Mouse (Mus musculus): ENCODE measurements around the gene Ghr. TPM values are rescaled to one million over a fixed set of nuclear protein-coding genes. Genes with fewer than 3 reads are reported as not detected.

Ghr gene
- polyA plus RNA-seq, 1 experiment from 2014 or later: 8.8 TPM

- no peaks in the 10 kb centered on the region for H3K36me3 ChIP-seq
- no peak overlapping the region for H3K27ac ChIP-seq
- H3K27me3 ChIP-seq: no peaks in the 10 kb centered on the region
- no peak for ATAC-seq
- no peaks in the 10 kb centered on the region for H3K4me1 ChIP-seq (replicated peaks)
- no peak overlapping the region for H3K4me3 ChIP-seq (replicated peaks)
- WGBS: 89% methylated on average over 3 of the region's 3 CpGs
- H3K9me3 ChIP-seq: no peaks in the 10 kb centered on the region
- no peak overlapping the region for H3K4me2 ChIP-seq (replicated peaks)
- H3K9ac ChIP-seq (replicated peaks): no peak overlapping the region
Measured at GRCm38 (mm10) chr15:3483451-3483850, 99.8 kb downstream of the Ghr start.

- Histone ChIP-seq H3K36me3 (no peaks in the 10 kb centered on the region), H3K4me1 (replicated peaks) (no peaks in the 10 kb centered on the region), H3K27ac (no peak overlapping the region), H3K9ac (replicated peaks) (no peak overlapping the region), H3K4me2 (replicated peaks) (no peak overlapping the region), H3K4me3 (replicated peaks) (no peak overlapping the region), H3K27me3 (no peaks in the 10 kb centered on the region), H3K9me3 (no peaks in the 10 kb centered on the region)
- 90% methylated on average over 4 of the region's 4 CpGs for WGBS
- ATAC-seq: no peak
Measured at GRCm38 (mm10) chr15:3469230-3469629, 114.1 kb downstream of the Ghr start.

GRCm38 (mm10) chr15:3466608-3467007 lies 116.7 kb downstream of the Ghr start:
- no peak overlapping the region for H3K4me3 ChIP-seq (replicated peaks)
- no peaks in the 10 kb centered on the region for H3K27me3 ChIP-seq
- H3K36me3 ChIP-seq: no peaks in the 10 kb centered on the region
- no peak overlapping the region for H3K9ac ChIP-seq (replicated peaks)
- H3K9me3 ChIP-seq: no peaks in the 10 kb centered on the region
- no peak overlapping the region for H3K4me2 ChIP-seq (replicated peaks)
- no peaks in the 10 kb centered on the region for H3K4me1 ChIP-seq (replicated peaks)
- no peak overlapping the region for H3K27ac ChIP-seq
- 89% methylated on average over 4 of the region's 4 CpGs for WGBS
- ATAC-seq: no peak

GRCm38 (mm10) chr15:3464754-3465153 lies 118.5 kb downstream of the Ghr start:
- no peaks in the 10 kb centered on the region for H3K9me3 ChIP-seq
- no peak overlapping the region for H3K9ac ChIP-seq (replicated peaks)
- no peaks in the 10 kb centered on the region for H3K4me1 ChIP-seq (replicated peaks)
- H3K4me2 ChIP-seq (replicated peaks): no peak overlapping the region
- 86% methylated on average over 4 of the region's 4 CpGs for WGBS
- H3K27ac ChIP-seq: no peak overlapping the region
- no peaks in the 10 kb centered on the region for H3K27me3 ChIP-seq
- no peaks in the 10 kb centered on the region for H3K36me3 ChIP-seq
- no peak overlapping the region for H3K4me3 ChIP-seq (replicated peaks)
- no peak for ATAC-seq

- Histone ChIP-seq H3K4me3 (replicated peaks) (no peak overlapping the region), H3K9me3 (no peaks in the 10 kb centered on the region), H3K36me3 (no peaks in the 10 kb centered on the region), H3K27me3 (no peaks in the 10 kb centered on the region), H3K4me1 (replicated peaks) (no peaks in the 10 kb centered on the region), H3K4me2 (replicated peaks) (no peak overlapping the region), H3K27ac (no peak overlapping the region), H3K9ac (replicated peaks) (no peak overlapping the region)
- no peak for ATAC-seq
- 77% methylated on average over 4 of the region's 4 CpGs for WGBS
Measured at GRCm38 (mm10) chr15:3456543-3456942, 126.7 kb downstream of the Ghr start.

- Histone ChIP-seq H3K9me3 (no peaks in the 10 kb centered on the region), H3K9ac (replicated peaks) (no peak overlapping the region), H3K27ac (no peak overlapping the region), H3K4me2 (replicated peaks) (no peak overlapping the region), H3K4me3 (replicated peaks) (no peak overlapping the region), H3K36me3 (no peaks in the 10 kb centered on the region), H3K27me3 (no peaks in the 10 kb centered on the region), H3K4me1 (replicated peaks) (no peaks in the 10 kb centered on the region)
- no peak for ATAC-seq
Measured at GRCm38 (mm10) chr15:3455572-3455971, 127.7 kb downstream of the Ghr start.

GRCm38 (mm10) chr15:3452080-3452752 lies 131.1 kb downstream of the Ghr start:
- H3K4me2 ChIP-seq (replicated peaks): no peak overlapping the region
- no peaks in the 10 kb centered on the region for H3K4me1 ChIP-seq (replicated peaks)
- H3K27ac ChIP-seq: no peak overlapping the region
- no peaks in the 10 kb centered on the region for H3K27me3 ChIP-seq
- H3K9me3 ChIP-seq: no peaks in the 10 kb centered on the region
- H3K4me3 ChIP-seq (replicated peaks): no peak overlapping the region
- ATAC-seq: no peak
- WGBS: 79% methylated on average over 5 of the region's 5 CpGs
- no peak overlapping the region for H3K9ac ChIP-seq (replicated peaks)
- no peaks in the 10 kb centered on the region for H3K36me3 ChIP-seq

GRCm38 (mm10) chr15:3449564-3449963 lies 133.7 kb downstream of the Ghr start:
- Histone ChIP-seq H3K4me2 (replicated peaks) (no peak overlapping the region), H3K9me3 (no peaks in the 10 kb centered on the region), H3K4me1 (replicated peaks) (no peaks in the 10 kb centered on the region), H3K4me3 (replicated peaks) (no peak overlapping the region), H3K36me3 (no peaks in the 10 kb centered on the region), H3K27ac (no peak overlapping the region), H3K9ac (replicated peaks) (no peak overlapping the region), H3K27me3 (no peaks in the 10 kb centered on the region)
- WGBS: 75% methylated on average over 2 of the region's 2 CpGs
- ATAC-seq: no peak

GRCm38 (mm10) chr15:3445285-3445909 lies 137.9 kb downstream of the Ghr start:
- Histone ChIP-seq H3K27me3 (no peaks in the 10 kb centered on the region), H3K4me2 (replicated peaks) (no peak overlapping the region), H3K36me3 (no peaks in the 10 kb centered on the region), H3K27ac (no peak overlapping the region), H3K9ac (replicated peaks) (no peak overlapping the region), H3K4me3 (replicated peaks) (no peak overlapping the region), H3K9me3 (no peaks in the 10 kb centered on the region), H3K4me1 (replicated peaks) (no peaks in the 10 kb centered on the region)
- WGBS: 68% methylated on average over 7 of the region's 7 CpGs
- no peak for ATAC-seq

- Histone ChIP-seq H3K4me1 (replicated peaks) (no peaks in the 10 kb centered on the region), H3K9me3 (no peaks in the 10 kb centered on the region), H3K4me2 (replicated peaks) (no peak overlapping the region), H3K27me3 (no peaks in the 10 kb centered on the region), H3K36me3 (no peaks in the 10 kb centered on the region), H3K4me3 (replicated peaks) (no peak overlapping the region), H3K9ac (replicated peaks) (no peak overlapping the region), H3K27ac (no peak overlapping the region)
- ATAC-seq: no peak
- WGBS: 86% methylated on average over 8 of the region's 8 CpGs
Measured at GRCm38 (mm10) chr15:3444448-3445020, 138.8 kb downstream of the Ghr start.

GRCm38 (mm10) chr15:3441506-3442286 lies 141.6 kb downstream of the Ghr start:
- Histone ChIP-seq H3K4me1 (replicated peaks) (no peaks in the 10 kb centered on the region), H3K27ac (no peak overlapping the region), H3K4me2 (replicated peaks) (no peak overlapping the region), H3K27me3 (no peaks in the 10 kb centered on the region), H3K9me3 (no peaks in the 10 kb centered on the region), H3K9ac (replicated peaks) (no peak overlapping the region), H3K4me3 (replicated peaks) (no peak overlapping the region), H3K36me3 (no peaks in the 10 kb centered on the region)
- ATAC-seq: peak; percentile 70; the same call in 1 of the 2 replicates
- 52% methylated on average over 4 of the region's 4 CpGs for WGBS

GRCm38 (mm10) chr15:3437381-3437780 lies 145.9 kb downstream of the Ghr start:
- Histone ChIP-seq H3K27ac (no peak overlapping the region), H3K4me2 (replicated peaks) (no peak overlapping the region), H3K4me1 (replicated peaks) (no peaks in the 10 kb centered on the region), H3K9me3 (no peaks in the 10 kb centered on the region), H3K9ac (replicated peaks) (no peak overlapping the region), H3K36me3 (no peaks in the 10 kb centered on the region), H3K4me3 (replicated peaks) (no peak overlapping the region), H3K27me3 (no peaks in the 10 kb centered on the region)
- 83% methylated on average over 3 of the region's 3 CpGs for WGBS
- ATAC-seq: no peak

Measured in midbrain, embryonic 13.5 days (tissue).